Mouse (Mus musculus) MEL (cell line): ENCODE data around the gene Lcorl. TPM values are rescaled to one million over a fixed set of nuclear protein-coding genes. Genes with fewer than 3 reads are reported as not detected.

Source experiments
- DNase-seq: peaks from one replicate; pipeline ENCODE4 v3.0.0; 2011; ENCODE audit warnings: low read depth, low spot score
- H3K27ac ChIP-seq: 2 replicates; pipeline ENCODE4 v1.5.1; 2012; ENCODE audit warnings: low read depth, mild to moderate bottlenecking, control low read depth, low read length, moderate library complexity; ENCODE audit not compliant: control insufficient read depth
- H3K27me3 ChIP-seq, 2 experiments: fragments of 150-350 bp in 1 of 2; sonication (generic) in 1 of 2; 2 replicates each; pipeline ENCODE4 v1.6.1; 2012; ENCODE audit warnings: low read length in 2 of 2, mild to moderate bottlenecking in 2 of 2, improper control_type of control experiment in 1 of 2, moderate library complexity in 1 of 2; ENCODE audit not compliant: insufficient read depth in 2 of 2, control insufficient read depth in 1 of 2
- H3K36me3 ChIP-seq, 2 experiments: 2 replicates each; pipeline ENCODE4 v1.6.1; 2012 to 2014; ENCODE audit warnings: low read length in 2 of 2, improper control_type of control experiment in 1 of 2, inconsistent platforms in 1 of 2, mild to moderate bottlenecking in 1 of 2; ENCODE audit not compliant: insufficient read depth in 2 of 2, control insufficient read depth in 1 of 2
- H3K4me1 ChIP-seq, 2 experiments: fragments of 150-350 bp in 1 of 2; sonication (generic) in 1 of 2; 2 replicates each; pipeline ENCODE4 v1.6.1; 2012; ENCODE audit warnings: low read length in 2 of 2, improper control_type of control experiment in 1 of 2, mild to moderate bottlenecking in 1 of 2; ENCODE audit not compliant: insufficient read depth in 2 of 2, control insufficient read depth in 1 of 2
- H3K4me3 ChIP-seq, 2 experiments: fragments of 150-350 bp in 1 of 2; sonication (generic) in 1 of 2; 2 replicates each; pipeline ENCODE4 v1.5.1; 2012; ENCODE audit warnings: low read depth in 2 of 2, low read length in 2 of 2, mild to moderate bottlenecking in 2 of 2, moderate library complexity in 2 of 2, control low read depth in 1 of 2, improper control_type of control experiment in 1 of 2; ENCODE audit not compliant: control insufficient read depth in 1 of 2, insufficient read depth in 1 of 2
- H3K79me2 ChIP-seq: 2 replicates; pipeline ENCODE4 v1.6.1; 2012; ENCODE audit warnings: mild to moderate bottlenecking, low read length, moderate library complexity; ENCODE audit not compliant: control insufficient read depth, poor library complexity, insufficient read depth
- H3K9ac ChIP-seq: 2 replicates; pipeline ENCODE4 v1.6.1; 2012; ENCODE audit warnings: low read depth, mild to moderate bottlenecking, control low read depth, low read length, moderate library complexity; ENCODE audit not compliant: control insufficient read depth, poor library complexity, severe bottlenecking
- H3K9me3 ChIP-seq: fragments of 150-350 bp; sonication (generic); replicated peaks from 2 replicates; pipeline ENCODE4 v1.6.1; 2012; ENCODE audit warnings: mild to moderate bottlenecking, low read length, improper control_type of control experiment, moderate library complexity; ENCODE audit not compliant: insufficient read depth
- BHLHE40 ChIP-seq: IDR thresholded peaks from 2 replicates; pipeline ENCODE4 v1.6.1; 2012; ENCODE audit warnings: low read depth, mild to moderate bottlenecking, inconsistent platforms, low read length, improper control_type of control experiment, borderline replicate concordance
- CHD1 ChIP-seq: IDR thresholded peaks from 2 replicates; pipeline ENCODE4 v1.6.1; 2012; ENCODE audit warnings: low read depth, mild to moderate bottlenecking, inconsistent platforms, low read length, improper control_type of control experiment
- ELF1 ChIP-seq: IDR thresholded peaks from 2 replicates; pipeline ENCODE4 v1.6.1; 2014; ENCODE audit warnings: low read depth, mild to moderate bottlenecking, inconsistent platforms, low read length, improper control_type of control experiment, moderate library complexity
- HCFC1 ChIP-seq: IDR thresholded peaks from 2 replicates; pipeline ENCODE4 v1.6.1; 2012; ENCODE audit warnings: low read depth, mild to moderate bottlenecking, inconsistent platforms, low read length, improper control_type of control experiment, moderate library complexity
- JUND ChIP-seq: IDR thresholded peaks from 2 replicates; pipeline ENCODE4 v1.6.1; 2011; ENCODE audit warnings: low read depth, mild to moderate bottlenecking, improper control_type of control experiment, low read length
- MEF2A ChIP-seq: IDR thresholded peaks from 2 replicates; pipeline ENCODE4 v1.6.1; 2014; ENCODE audit warnings: low read depth, mild to moderate bottlenecking, inconsistent platforms, low read length, improper control_type of control experiment; ENCODE audit not compliant: poor library complexity, insufficient replicate concordance, severe bottlenecking; ENCODE audit errors: extremely low read depth
- MXI1 ChIP-seq: IDR thresholded peaks from 2 replicates; pipeline ENCODE4 v1.6.1; 2011; ENCODE audit warnings: mild to moderate bottlenecking, low read depth, low read length, improper control_type of control experiment
- MYB ChIP-seq: IDR thresholded peaks from 2 replicates; pipeline ENCODE4 v1.6.1; 2011; ENCODE audit warnings: mild to moderate bottlenecking, low read depth, low read length, improper control_type of control experiment
- MYC ChIP-seq: IDR thresholded peaks from 2 replicates; pipeline ENCODE4 v1.6.1; 2011; ENCODE audit warnings: low read depth, mild to moderate bottlenecking, low read length, improper control_type of control experiment, moderate library complexity
- POLR2AphosphoS2 ChIP-seq: IDR thresholded peaks from 2 replicates; pipeline ENCODE4 v1.6.1; 2011; ENCODE audit warnings: low read length, improper control_type of control experiment
- RAD21 ChIP-seq: IDR thresholded peaks from 2 replicates; pipeline ENCODE4 v1.6.1; 2011; ENCODE audit warnings: mild to moderate bottlenecking, low read depth, low read length, improper control_type of control experiment
- TBP ChIP-seq: IDR thresholded peaks from 2 replicates; pipeline ENCODE4 v1.8.0; 2011; ENCODE audit warnings: low read depth, low read length, improper control_type of control experiment
- USF1 ChIP-seq: IDR thresholded peaks from 2 replicates; pipeline ENCODE4 v1.6.1; 2014; ENCODE audit warnings: low read depth, mild to moderate bottlenecking, inconsistent platforms, low read length, improper control_type of control experiment, moderate library complexity
- ZC3H11A ChIP-seq: IDR thresholded peaks from 2 replicates; pipeline ENCODE4 v1.6.1; 2012; ENCODE audit warnings: low read depth, mild to moderate bottlenecking, inconsistent platforms, low read length, improper control_type of control experiment
- ZKSCAN1 ChIP-seq: IDR thresholded peaks from 2 replicates; pipeline ENCODE4 v1.6.1; 2012; ENCODE audit warnings: low read depth, mild to moderate bottlenecking, inconsistent platforms, low read length, improper control_type of control experiment, moderate library complexity
- ZNF384 ChIP-seq: IDR thresholded peaks from 2 replicates; pipeline ENCODE4 v1.6.1; 2012; ENCODE audit warnings: low read depth, mild to moderate bottlenecking, inconsistent platforms, low read length, improper control_type of control experiment
- polyA plus RNA-seq, 2 experiments: library from polyadenylated mRNA; stranded (reverse) in 1 of 2; unstranded in 1 of 2; fragments of >175 nt in 1 of 2; fragments of >200 nt in 1 of 2; gene quantifications; 2 replicates each; pipeline versions ENCODE4 v1.2.1 to v1.2.4; 2012; ENCODE audit warnings: low replicate concordance in 2 of 2, low read depth in 1 of 2; ENCODE audit not compliant: insufficient read length in 2 of 2, insufficient read depth in 1 of 2, missing spikeins in 1 of 2
- total RNA-seq: library from RNA; depleted of rRNA; stranded (reverse); fragments of 300-350 nt; gene quantifications from 2 replicates; pipeline ENCODE4 v1.2.3, GENCODE M21; 2012

Lcorl gene
- total and polyA plus RNA-seq, 3 experiments = 10.1 to 10.6 TPM; not detected in 1

DNA sequence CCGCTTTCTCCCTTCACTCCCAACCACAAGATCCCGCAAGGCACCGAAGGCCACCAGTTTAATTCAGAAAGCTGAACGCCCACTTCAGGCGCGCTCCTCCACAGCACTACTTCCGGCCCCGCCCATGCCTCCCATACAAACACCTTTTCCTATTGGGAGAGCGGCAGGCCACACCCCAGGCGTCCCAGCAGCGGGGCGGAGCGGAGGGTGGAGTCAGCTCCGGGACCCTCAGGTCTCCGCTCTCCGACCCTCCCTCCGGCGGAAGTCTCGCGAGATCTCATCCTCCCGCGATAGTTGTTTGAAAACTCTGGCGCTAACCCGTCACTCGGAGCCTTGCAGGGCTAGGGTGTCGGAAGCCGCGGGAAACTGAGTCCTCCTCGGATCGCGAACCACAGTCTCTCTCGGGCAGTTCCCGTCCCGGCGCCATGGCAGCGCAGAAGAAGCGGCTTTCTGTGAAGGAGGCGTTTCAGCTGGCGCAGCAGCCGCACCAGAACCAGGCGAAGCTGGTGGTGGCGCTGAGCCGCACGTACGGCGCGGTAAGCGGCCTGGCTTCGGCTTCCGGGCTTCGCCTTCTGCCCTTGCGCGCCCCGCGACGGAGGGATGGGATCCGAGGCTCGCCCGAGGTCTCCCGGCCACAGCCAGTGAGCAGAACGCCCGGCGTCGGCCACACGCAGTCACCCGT is 187.7 kb downstream of the Lcorl start, which contains the start of gene Ncapg (continued):
- TF ChIP-seq ZNF384 = no peak
- no peak for TF ChIP-seq USF1
- peak; percentile 70 for TF ChIP-seq TBP

DNA sequence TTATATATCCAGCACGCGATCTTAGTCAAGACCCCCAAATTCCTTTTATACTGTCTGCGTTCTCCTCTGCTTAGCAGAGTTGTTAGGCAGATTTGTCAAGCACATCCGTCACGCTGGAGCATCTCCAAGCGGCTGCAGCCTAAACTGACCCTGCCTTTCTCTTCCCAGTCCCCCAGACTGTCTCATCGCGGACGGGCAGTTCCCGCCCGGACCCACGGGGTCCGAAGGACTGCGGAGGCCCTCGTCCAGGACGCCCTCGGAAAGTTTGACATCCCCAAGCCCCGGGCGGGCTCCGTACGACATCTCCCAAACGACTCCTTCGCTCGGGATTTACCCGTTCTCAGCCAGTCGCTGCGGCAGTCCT is 188.2 kb downstream of the Lcorl start:
- DNase-seq = no peak
- H3K36me3 ChIP-seq = peaks cover 2 to 14% of the 10 kb centered on the region in 2 experiments; a peak in 3 of 4 replicates
- H3K79me2 ChIP-seq = peaks cover 17% of the 10 kb centered on the region
- H3K27ac ChIP-seq = peak overlapping the region; percentile 74
- peaks cover 0 to 6% of the 10 kb centered on the region in 2 experiments; a peak in 2 of 4 replicates for H3K4me1 ChIP-seq
- peak overlapping the region; percentile 65 to 88 for H3K4me3 ChIP-seq
- TF ChIP-seq CHD1 = no peak
- TF ChIP-seq MYC = 0 out of 2 replicates have a peak, but pooled peaks have one; percentile 18
- TF ChIP-seq BHLHE40 = no peak
- no peak for TF ChIP-seq ZNF384
- TF ChIP-seq POLR2AphosphoS2 = no peak
- TF ChIP-seq ZC3H11A = no peak
- TF ChIP-seq MYB = no peak
- no peak for TF ChIP-seq HCFC1
- no peak for TF ChIP-seq JUND
- no peak for TF ChIP-seq RAD21
- no peak for TF ChIP-seq ZKSCAN1
- no peak for TF ChIP-seq ELF1
- TF ChIP-seq MXI1 = peak; percentile 35; the same call in 1 of the 2 replicates
- no peak for TF ChIP-seq MEF2A
- no peaks in the 10 kb centered on the region for H3K9me3 ChIP-seq
- H3K27me3 ChIP-seq = no peaks in the 10 kb centered on the region
- H3K9ac ChIP-seq = peak overlapping the region; percentile 90

GRCm38 (mm10) chr5:45668831-45669230 is 188.6 kb downstream of the Lcorl start:
- peaks cover 0 to 6% of the 10 kb centered on the region in 2 experiments; a peak in 2 of 4 replicates for H3K4me1 ChIP-seq
- DNase-seq = peak; percentile 70
- no peaks in the 10 kb centered on the region for H3K9me3 ChIP-seq
- peak overlapping the region; percentile 90 for H3K9ac ChIP-seq
- peaks cover 0 to 14% of the 10 kb centered on the region in 2 experiments; a peak in 3 of 4 replicates for H3K36me3 ChIP-seq
- TF ChIP-seq USF1 (no peak), JUND (no peak), CHD1 (0 out of 2 replicates have a peak, but pooled peaks have one; percentile 72)
- TF ChIP-seq, all 39 proteins: peak for 1
- Histone ChIP-seq H3K4me3 (peak overlapping the region; percentile 65 to 88), H3K27ac (peak overlapping the region; percentile 74), H3K27me3 (peaks cover 0 to under 1% of the 10 kb centered on the region in 2 experiments; a peak in 1 of 4 replicates), H3K79me2 (peaks cover 17% of the 10 kb centered on the region)
